Mouse (Mus musculus) hindbrain, embryonic 15.5 days (tissue): ENCODE results near the gene Hist2h2aa1. TPM values are rescaled to one million over a fixed set of nuclear protein-coding genes. Genes with fewer than 3 reads are reported as not detected.

Experiments
- microRNA-seq: library from miRNA; unstranded; fragments of <30 nt; microRNA quantifications from one replicate; pipeline ENCODE4, GENCODE M21; 2016
- polyA plus RNA-seq: library from polyadenylated mRNA; unstranded; fragments of >200 nt; fragmentation: Nextera tagmentation; extraction: Ambion mirVana; gene quantifications from 2 replicates; pipeline ENCODE4 v1.2.1, GENCODE M21; 2015

The Hist2h2aa1 gene
- polyA plus RNA-seq, 1 experiment from 2014 or later, result 17.3 TPM

Small RNA genes within 50 kb of the gene (microRNA-seq; reads per million reads assigned to microRNA genes)
- gene Gm44492 (0.65 reads per million), gene Gm47311 (not detected), gene Gm47313 (not detected)

Other genes starting within 250 kb of the Hist2h2aa1 start
- gene Plekho1, start 249.5 kb upstream of the Hist2h2aa1 start, polyA plus RNA-seq, result 47.8 and 49.5 TPM in 2 replicates
- 56.1 and 63.2 TPM in 2 replicates for gene Vps45, start 187.0 kb upstream of the Hist2h2aa1 start, polyA plus RNA-seq
- gene Otud7b, start 141.0 kb upstream of the Hist2h2aa1 start, polyA plus RNA-seq, result 8.6 and 9.6 TPM in 2 replicates
- gene Mtmr11, start 83.5 kb upstream of the Hist2h2aa1 start, polyA plus RNA-seq, result 10.3 and 12.2 TPM in 2 replicates
- gene Sf3b4, start 73.2 kb upstream of the Hist2h2aa1 start, polyA plus RNA-seq, result 127 and 146 TPM in 2 replicates
- 126 and 137 TPM in 2 replicates for gene Sv2a, start 64.3 kb upstream of the Hist2h2aa1 start, polyA plus RNA-seq
- 56.0 and 56.3 TPM in 2 replicates for gene Bola1, start 25.8 kb upstream of the Hist2h2aa1 start, polyA plus RNA-seq
- 0.42 and 0.77 TPM in 2 replicates for gene Hist2h2ab, start 25.6 kb upstream of the Hist2h2aa1 start, polyA plus RNA-seq
- 2.0 and 2.9 TPM in 2 replicates for gene Hist2h2ac, start 24.6 kb upstream of the Hist2h2aa1 start, polyA plus RNA-seq
- gene Hist2h2be, start 24.4 kb upstream of the Hist2h2aa1 start, polyA plus RNA-seq, result 4.6 and 4.7 TPM in 2 replicates
- gene Hist2h3c2, start 6.4 kb upstream of the Hist2h2aa1 start, polyA plus RNA-seq, result 1.2 and 1.7 TPM in 2 replicates
- 28.7 and 39.4 TPM in 2 replicates for gene Hist2h2aa2, start 5.2 kb upstream of the Hist2h2aa1 start, polyA plus RNA-seq
- 0.27 TPM in 1 of 2 replicates, not detected in the other for gene Hist2h3c1, start 1.2 kb downstream of the Hist2h2aa1 start, polyA plus RNA-seq
- 4.5 and 6.5 TPM in 2 replicates for gene Hist2h4, start 17.8 kb downstream of the Hist2h2aa1 start, polyA plus RNA-seq
- gene Hist2h3b, start 23.2 kb downstream of the Hist2h2aa1 start, polyA plus RNA-seq, result 12.2 and 19.7 TPM in 2 replicates
- gene Hist2h2bb, start 24.3 kb downstream of the Hist2h2aa1 start, polyA plus RNA-seq, result 3.0 and 4.2 TPM in 2 replicates
- gene Fcgr1, start 48.5 kb downstream of the Hist2h2aa1 start, polyA plus RNA-seq, result 1.4 and 2.3 TPM in 2 replicates
- gene BC107364, start 206.8 kb downstream of the Hist2h2aa1 start, polyA plus RNA-seq, result not detected in 2 replicates